Mouse (Mus musculus) midbrain, embryonic 11.5 days (tissue): ENCODE measurements around the gene Srsf4. TPM values are rescaled to one million over a fixed set of nuclear protein-coding genes. Genes with fewer than 3 reads are reported as not detected.

ENCODE experiments used
- ATAC-seq: fragments of 200-750 bp; cut with Nextera tagmentation; 2 replicates; pipeline ENCODE4 v1.8.0; 2017; ENCODE audit warnings: moderate TSS enrichment, moderate library complexity; ENCODE audit not compliant: low FRiP score
- DNase-seq: peaks from one replicate; pipeline ENCODE4 v3.0.0; 2015; ENCODE audit warnings: low spot score; ENCODE audit errors: missing footprints
- H3K27ac ChIP-seq: fragments of 300-500 bp; sonication (generic); 2 replicates; pipeline ENCODE4 v1.5.1; 2014; ENCODE audit warnings: low read depth, low read length
- H3K27me3 ChIP-seq: fragments of 300-500 bp; sonication (generic); 2 replicates; pipeline ENCODE4 v1.6.1; 2014; ENCODE audit warnings: mild to moderate bottlenecking, low read length, moderate library complexity, mixed read lengths; ENCODE audit not compliant: control insufficient read depth, insufficient read depth
- H3K36me3 ChIP-seq: fragments of 300-500 bp; sonication (generic); 2 replicates; pipeline ENCODE4 v1.6.1; 2014; ENCODE audit warnings: mild to moderate bottlenecking, low read length, moderate library complexity, mixed read lengths; ENCODE audit not compliant: control insufficient read depth, insufficient read depth
- H3K4me1 ChIP-seq: fragments of 300-500 bp; sonication (generic); 2 replicates; pipeline ENCODE4 v1.6.1; 2014; ENCODE audit warnings: low read length; ENCODE audit not compliant: control insufficient read depth, insufficient read depth
- H3K4me2 ChIP-seq: fragments of 300-500 bp; sonication (generic); 2 replicates; pipeline ENCODE4 v1.6.1; 2014; ENCODE audit warnings: mild to moderate bottlenecking, moderate library complexity
- H3K4me3 ChIP-seq: fragments of 300-500 bp; sonication (generic); 2 replicates; pipeline ENCODE4 v1.5.1; 2014; ENCODE audit warnings: low read depth, low read length
- H3K9ac ChIP-seq: fragments of 300-500 bp; sonication (generic); 2 replicates; pipeline ENCODE4 v1.6.1; 2014; ENCODE audit warnings: low read length
- H3K9me3 ChIP-seq: fragments of 300-500 bp; sonication (generic); 2 replicates; pipeline ENCODE4 v1.6.1; 2016; ENCODE audit warnings: low read length; ENCODE audit not compliant: control insufficient read depth
- WGBS: fragments of 180-500 bp; shearing (Covaris S2); extraction: QIAGEN DNeasy Blood & Tissue Kit; methylation state at CpG from one replicate; pipeline ENCODE4 v1.1.7; 2014; 5-methylcytosine and 5-hydroxymethylcytosine counted together
- polyA plus RNA-seq: library from polyadenylated mRNA; unstranded; fragments of >200 nt; fragmentation: Nextera tagmentation; extraction: Ambion mirVana; gene quantifications from 2 replicates; pipeline ENCODE4 v1.2.1, GENCODE M21; 2014

Srsf4 gene
- polyA plus RNA-seq, 1 experiment from 2014 or later = 157 TPM

DNA sequence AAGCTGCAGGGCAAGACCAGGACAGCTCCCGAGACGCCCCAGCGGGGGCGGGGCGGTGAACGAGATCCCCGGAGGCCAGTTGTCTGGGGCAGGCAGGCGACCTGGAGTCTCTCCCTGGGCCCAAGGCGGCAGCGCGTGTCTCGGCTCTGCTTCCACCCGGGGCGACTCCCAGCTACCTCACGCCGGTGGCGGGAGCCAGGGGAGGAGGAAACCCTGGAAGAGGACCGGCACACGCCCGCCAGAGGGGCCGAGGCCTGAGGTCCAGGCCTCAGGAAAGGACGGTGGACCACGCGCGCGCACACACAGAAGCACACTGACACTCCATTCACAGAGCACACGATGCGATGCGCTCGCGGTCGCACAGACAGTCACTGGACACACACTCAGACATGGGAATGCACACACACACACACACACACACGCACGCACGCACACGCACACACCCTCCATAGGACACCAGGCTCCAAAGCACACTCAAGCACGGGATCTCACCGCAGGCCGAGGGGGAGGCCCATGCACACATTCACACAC, 37.0 kb upstream of the Srsf4 start:
- under 1% methylated on average over 39 of the region's 39 CpGs for WGBS
- Histone ChIP-seq H3K36me3 (no peaks in the 10 kb centered on the region), H3K4me2 (peak overlapping the region; percentile 98), H3K27ac (no peak overlapping the region), H3K9ac (peak overlapping the region; percentile 79), H3K27me3 (peaks cover 28% of the 10 kb centered on the region), H3K9me3 (no peaks in the 10 kb centered on the region), H3K4me3 (peak overlapping the region; percentile 67), H3K4me1 (peaks cover 6% of the 10 kb centered on the region)
- ATAC-seq = peak; percentile 29
- DNase-seq = peak; percentile 95

GRCm38 (mm10) chr4:131836891-131837491, 36.4 kb upstream of the Srsf4 start:
- WGBS = under 1% methylated on average over 72 of the region's 76 CpGs
- ATAC-seq = peak; percentile 16
- Histone ChIP-seq H3K4me2 (peak overlapping the region; percentile 98), H3K4me3 (peak overlapping the region; percentile 67), H3K4me1 (peaks cover 6% of the 10 kb centered on the region), H3K27me3 (peaks cover 28% of the 10 kb centered on the region), H3K27ac (no peak overlapping the region), H3K9ac (peak overlapping the region; percentile 79), H3K9me3 (no peaks in the 10 kb centered on the region), H3K36me3 (no peaks in the 10 kb centered on the region)
- peak; percentile 94 for DNase-seq

GRCm38 (mm10) chr4:131837872-131838524, 35.4 kb upstream of the Srsf4 start, which contains the start of gene Ptpru:
Gene Ptpru (minus strand): TSS chr4:131838288.
- peak; percentile 99 for DNase-seq
- Histone ChIP-seq H3K9me3 (no peaks in the 10 kb centered on the region), H3K27me3 (peaks cover 28% of the 10 kb centered on the region), H3K9ac (peak within 1 kb of the TSS; percentile 79), H3K4me2 (peak within 1 kb of the TSS; percentile 98), H3K4me3 (peak within 1 kb of the TSS; percentile 67), H3K36me3 (no peaks in the 10 kb centered on the region), H3K27ac (no peak within 1 kb of the TSS), H3K4me1 (peaks cover 8% of the 10 kb centered on the region)
- under 1% methylated on average over 71 of the region's 72 CpGs for WGBS
- peak; percentile 87 for ATAC-seq

DNA sequence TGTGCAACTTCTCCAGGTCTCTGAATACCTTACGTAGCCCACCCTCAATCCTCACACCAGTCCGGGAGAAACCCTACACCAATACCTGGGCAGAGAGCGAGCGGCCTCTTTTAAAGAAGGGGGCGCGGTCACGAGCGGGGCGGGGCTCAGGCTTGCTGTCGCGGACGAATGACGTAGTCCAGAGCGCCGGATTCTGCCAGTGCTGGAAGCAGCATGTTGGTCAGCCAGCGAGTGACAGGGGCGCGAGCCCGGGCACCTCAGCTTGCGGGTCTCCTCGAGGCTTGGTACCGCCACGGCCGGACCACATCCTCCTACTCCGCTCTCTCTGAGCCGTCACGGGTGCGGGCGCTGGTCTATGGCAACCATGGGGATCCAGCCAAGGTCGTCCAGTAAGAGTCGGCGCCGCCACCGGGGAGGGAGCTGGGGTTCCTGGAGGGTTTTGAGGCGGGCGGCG, 30.1 kb upstream of the Srsf4 start, which contains the start of gene Mecr:
TSS of gene Mecr (plus strand) at position 181 of the 454 bp plus-strand sequence.
- no peak within 1 kb of the TSS for H3K27ac ChIP-seq
- peak; percentile 86 for ATAC-seq

GRCm38 (mm10) chr4:131845991-131846778, 27.2 kb upstream of the Srsf4 start:
- ATAC-seq = no peak
- Histone ChIP-seq H3K9ac (no peak overlapping the region), H3K4me2 (no peak overlapping the region), H3K9me3 (no peaks in the 10 kb centered on the region), H3K27me3 (no peaks in the 10 kb centered on the region), H3K4me1 (peaks cover 9% of the 10 kb centered on the region), H3K27ac (no peak overlapping the region), H3K4me3 (no peak overlapping the region), H3K36me3 (no peaks in the 10 kb centered on the region)
- DNase-seq = no peak
- WGBS = 87% methylated on average over 8 of the region's 8 CpGs

More for the DNA sequence above, 30.1 kb upstream of the Srsf4 start, which contains the start of gene Mecr:
- DNase-seq = peak; percentile 99
- peak within 1 kb of the TSS; percentile 85 for H3K4me3 ChIP-seq
- H3K9ac ChIP-seq = peak within 1 kb of the TSS; percentile 69
- H3K4me2 ChIP-seq = peak within 1 kb of the TSS; percentile 89
- H3K4me1 ChIP-seq = peaks cover 9% of the 10 kb centered on the region
- H3K27me3 ChIP-seq = peaks cover 2% of the 10 kb centered on the region; the same call in 1 of the 2 replicates
- no peaks in the 10 kb centered on the region for H3K9me3 ChIP-seq
- under 1% methylated on average over 37 of the region's 37 CpGs for WGBS
- H3K36me3 ChIP-seq = no peaks in the 10 kb centered on the region

GRCm38 (mm10) chr4:131848082-131848481, 25.3 kb upstream of the Srsf4 start:
- Histone ChIP-seq H3K4me2 (no peak overlapping the region), H3K9ac (no peak overlapping the region), H3K27me3 (no peaks in the 10 kb centered on the region), H3K9me3 (no peaks in the 10 kb centered on the region), H3K27ac (no peak overlapping the region), H3K36me3 (no peaks in the 10 kb centered on the region), H3K4me3 (no peak overlapping the region), H3K4me1 (peaks cover 6% of the 10 kb centered on the region)
- WGBS = 79% methylated on average over 6 of the region's 6 CpGs
- DNase-seq (no peak), ATAC-seq (no peak)

GRCm38 (mm10) chr4:131849986-131850638, 23.3 kb upstream of the Srsf4 start:
- no peaks in the 10 kb centered on the region for H3K9me3 ChIP-seq
- no peak for ATAC-seq
- no peak for DNase-seq
- no peak overlapping the region for H3K4me2 ChIP-seq
- H3K9ac ChIP-seq = no peak overlapping the region
- WGBS = 54% methylated on average over 5 of the region's 5 CpGs
- no peak overlapping the region for H3K27ac ChIP-seq
- no peaks in the 10 kb centered on the region for H3K27me3 ChIP-seq
- H3K36me3 ChIP-seq = no peaks in the 10 kb centered on the region
- no peaks in the 10 kb centered on the region for H3K4me1 ChIP-seq
- H3K4me3 ChIP-seq = no peak overlapping the region

GRCm38 (mm10) chr4:131854950-131855349, 18.5 kb upstream of the Srsf4 start:
- H3K9ac ChIP-seq = no peak overlapping the region
- H3K9me3 ChIP-seq = no peaks in the 10 kb centered on the region
- DNase-seq (no peak), ATAC-seq (no peak)
- H3K27ac ChIP-seq = no peak overlapping the region
- H3K4me3 ChIP-seq = no peak overlapping the region
- WGBS = 86% methylated on average over 5 of the region's 5 CpGs
- no peak overlapping the region for H3K4me2 ChIP-seq
- no peaks in the 10 kb centered on the region for H3K4me1 ChIP-seq
- H3K36me3 ChIP-seq = no peaks in the 10 kb centered on the region
- no peaks in the 10 kb centered on the region for H3K27me3 ChIP-seq
